In the genomic region with DNA sequence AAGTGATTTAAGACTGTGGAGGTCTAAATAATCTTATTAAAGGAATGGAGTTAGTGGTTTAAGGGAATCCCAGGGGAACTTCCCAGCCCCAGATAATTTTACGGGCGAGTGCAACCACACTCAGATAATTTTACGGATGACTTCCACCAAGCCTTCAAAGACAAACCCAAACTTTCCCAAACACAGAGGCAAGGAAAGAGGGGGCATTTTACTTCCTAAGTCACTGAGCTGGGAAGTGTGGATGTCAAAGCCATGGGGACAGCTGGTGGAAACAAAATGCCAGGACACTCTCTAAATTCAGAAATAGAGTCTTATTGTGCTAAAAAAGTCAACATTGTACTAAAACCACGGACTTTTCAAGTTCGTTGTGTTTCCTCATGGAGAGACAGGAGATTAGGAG, we compare ENCODE assay signal across 20 mouse cellular contexts.
"Had no signal": no experiment of that assay in that cellular context is flagged by ENCODE, and none has a peak within 500 bp of the region (broad histone marks: within the 10 kb centered on the region; RNA-seq: fewer than 3 reads in every experiment).

No protein-coding gene starts in this region.

- H3K36me3 ChIP-seq: limb, embryonic 12.5 days; liver, embryonic 13.5 days; lung, embryonic 15.5 days; midbrain, embryonic 13.5 days; neural tube, embryonic 15.5 days; stomach, embryonic 15.5 days had no signal

- DNase-seq: kidney, adult 9 months; kidney, postnatal 25 days; layer of hippocampus, adult 9-11 months; layer of hippocampus, postnatal 36 days; liver; liver, embryonic 13.5 days; liver, postnatal 0 days; lung, postnatal 14 days; right cerebral cortex, postnatal 4 days; spleen, adult 18-20 months; thymus, postnatal 36 days had no signal

- H3K4me1 ChIP-seq: limb, embryonic 12.5 days; liver, embryonic 13.5 days; lung, embryonic 15.5 days; megakaryocyte, embryonic 14.5 days; stomach, embryonic 15.5 days had no signal

- H3K27me3 ChIP-seq: liver, embryonic 13.5 days; lung, embryonic 15.5 days; megakaryocyte, embryonic 14.5 days; neural tube, embryonic 15.5 days; stomach, embryonic 15.5 days had no signal

- H3K4me2 ChIP-seq: limb, embryonic 12.5 days; liver, embryonic 13.5 days; lung, embryonic 15.5 days; midbrain, embryonic 13.5 days; neural tube, embryonic 15.5 days; stomach, embryonic 15.5 days had no signal

- H3K4me3 ChIP-seq: limb, embryonic 12.5 days; liver, embryonic 13.5 days; lung, embryonic 15.5 days; megakaryocyte, embryonic 14.5 days; midbrain, embryonic 13.5 days; myocyte; neural tube, embryonic 15.5 days; stomach, embryonic 15.5 days had no signal

- H3K9ac ChIP-seq: limb, embryonic 12.5 days; liver, embryonic 13.5 days; liver, postnatal 0 days; lung, embryonic 15.5 days; midbrain, embryonic 13.5 days; neural tube, embryonic 15.5 days; stomach, embryonic 15.5 days had no signal

- ATAC-seq: intestine, embryonic 16.5 days; liver, postnatal 0 days; midbrain, embryonic 13.5 days had no signal

- H3K9me3 ChIP-seq: limb, embryonic 12.5 days; liver, embryonic 13.5 days; lung, embryonic 15.5 days; megakaryocyte, embryonic 14.5 days; midbrain, embryonic 13.5 days; neural tube, embryonic 15.5 days; stomach, embryonic 15.5 days had no signal

- H3K27ac ChIP-seq: limb, embryonic 12.5 days; liver, embryonic 13.5 days; lung, embryonic 15.5 days; macrophage; midbrain, embryonic 13.5 days; neural tube, embryonic 15.5 days; stomach, embryonic 15.5 days had no signal
